Mouse (Mus musculus) embryonic facial prominence, embryonic 10.5 days (tissue): ENCODE measurements at regions not wholly inside any gene's neighbourhood (a gene's known extent, or its start where the extent isn't known, plus 50 kb on each side); places are given as distances from the start of the nearest gene placed in this dataset.

Experiments
- DNase-seq: peaks from one replicate; pipeline ENCODE4 v3.0.0-alpha.2; 2017; ENCODE audit warnings: low spot score
- H3K27ac ChIP-seq: fragments of 300-500 bp; sonication (generic); replicated peaks from 2 replicates; pipeline ENCODE4 v1.5.1; 2016; ENCODE audit warnings: mild to moderate bottlenecking
- H3K27me3 ChIP-seq: fragments of 300-500 bp; sonication (generic); replicated peaks from 2 replicates; pipeline ENCODE4 v1.6.1; 2016; ENCODE audit warnings: low read depth, mild to moderate bottlenecking; ENCODE audit not compliant: poor library complexity, severe bottlenecking
- H3K36me3 ChIP-seq: fragments of 300-500 bp; sonication (generic); replicated peaks from 2 replicates; pipeline ENCODE4 v1.6.1; 2016; ENCODE audit warnings: mild to moderate bottlenecking, moderate library complexity
- H3K4me1 ChIP-seq: fragments of 300-500 bp; sonication (generic); 2 replicates; pipeline ENCODE4 v1.6.1; 2016
- H3K4me3 ChIP-seq: fragments of 300-500 bp; sonication (generic); 2 replicates; pipeline ENCODE4 v1.5.1; 2016; ENCODE audit warnings: mild to moderate bottlenecking, moderate library complexity
- H3K9me3 ChIP-seq: fragments of 300-500 bp; sonication (generic); 2 replicates; pipeline ENCODE4 v1.6.1; 2016; ENCODE audit warnings: mild to moderate bottlenecking
- WGBS: fragments of 180-500 bp; shearing (Covaris S2); methylation state at CpG from one replicate; pipeline ENCODE4 v1.1.7; 2016; 5-methylcytosine and 5-hydroxymethylcytosine counted together

- WGBS, result 77% methylated on average over 5 of the region's 5 CpGs
- H3K36me3 ChIP-seq, result no peaks in the 10 kb centered on the region
- DNase-seq, result no peak
- no peaks in the 10 kb centered on the region for H3K4me1 ChIP-seq
- no peak overlapping the region for H3K27ac ChIP-seq
- no peaks in the 10 kb centered on the region for H3K27me3 ChIP-seq
- no peak overlapping the region for H3K4me3 ChIP-seq
- no peaks in the 10 kb centered on the region for H3K9me3 ChIP-seq
Observed at GRCm38 (mm10) chr4:66622650-66623394, 204.6 kb upstream of the Tlr4 start.

- WGBS, result 82% methylated on average over 2 of the region's 2 CpGs
- DNase-seq, result no peak
- Histone ChIP-seq H3K36me3 (no peaks in the 10 kb centered on the region), H3K4me1 (no peaks in the 10 kb centered on the region), H3K4me3 (no peak overlapping the region), H3K9me3 (no peaks in the 10 kb centered on the region), H3K27me3 (no peaks in the 10 kb centered on the region), H3K27ac (no peak overlapping the region)
Observed at GRCm38 (mm10) chr4:66618811-66619440, 208.5 kb upstream of the Tlr4 start.

- no peak for DNase-seq
- H3K4me3 ChIP-seq, result no peak overlapping the region
- 84% methylated on average over 7 of the region's 7 CpGs for WGBS
Observed at GRCm38 (mm10) chr4:66617743-66618736, 209.3 kb upstream of the Tlr4 start.

GRCm38 (mm10) chr4:66617101-66617500 lies 210.3 kb upstream of the Tlr4 start:
- H3K27me3 ChIP-seq, result no peaks in the 10 kb centered on the region
- no peak for DNase-seq
- no peak overlapping the region for H3K4me3 ChIP-seq
- H3K4me1 ChIP-seq, result no peaks in the 10 kb centered on the region
- H3K36me3 ChIP-seq, result no peaks in the 10 kb centered on the region
- H3K9me3 ChIP-seq, result no peaks in the 10 kb centered on the region
- H3K27ac ChIP-seq, result no peak overlapping the region
- 79% methylated on average over 4 of the region's 4 CpGs for WGBS

More at GRCm38 (mm10) chr4:66617743-66618736, 209.3 kb upstream of the Tlr4 start:
- Histone ChIP-seq H3K27ac (no peak overlapping the region), H3K36me3 (no peaks in the 10 kb centered on the region), H3K4me1 (no peaks in the 10 kb centered on the region), H3K9me3 (no peaks in the 10 kb centered on the region), H3K27me3 (no peaks in the 10 kb centered on the region)

- Histone ChIP-seq H3K27ac (no peak overlapping the region), H3K36me3 (no peaks in the 10 kb centered on the region), H3K27me3 (no peaks in the 10 kb centered on the region), H3K4me3 (no peak overlapping the region), H3K4me1 (no peaks in the 10 kb centered on the region), H3K9me3 (no peaks in the 10 kb centered on the region)
- no peak for DNase-seq
Observed at GRCm38 (mm10) chr4:66604849-66605248, 200.4 kb upstream of the Astn2 start.

GRCm38 (mm10) chr4:66598737-66599136 lies 194.3 kb upstream of the Astn2 start:
- DNase-seq, result no peak
- H3K9me3 ChIP-seq, result no peaks in the 10 kb centered on the region
- no peak overlapping the region for H3K27ac ChIP-seq
- no peaks in the 10 kb centered on the region for H3K36me3 ChIP-seq
- H3K4me3 ChIP-seq, result no peak overlapping the region
- H3K27me3 ChIP-seq, result no peaks in the 10 kb centered on the region
- no peaks in the 10 kb centered on the region for H3K4me1 ChIP-seq
- WGBS, result 90% methylated on average over 1 of the region's 1 CpGs

- Histone ChIP-seq H3K4me1 (no peaks in the 10 kb centered on the region), H3K36me3 (no peaks in the 10 kb centered on the region), H3K9me3 (no peaks in the 10 kb centered on the region), H3K4me3 (no peak overlapping the region), H3K27me3 (no peaks in the 10 kb centered on the region), H3K27ac (no peak overlapping the region)
- WGBS, result 66% methylated on average over 5 of the region's 5 CpGs
- DNase-seq, result no peak
Observed at GRCm38 (mm10) chr4:66586647-66587046, 182.2 kb upstream of the Astn2 start.

- no peak for DNase-seq
- H3K27me3 ChIP-seq, result no peaks in the 10 kb centered on the region
- 24% methylated on average over 3 of the region's 3 CpGs for WGBS
- no peaks in the 10 kb centered on the region for H3K9me3 ChIP-seq
- no peaks in the 10 kb centered on the region for H3K36me3 ChIP-seq
- no peak overlapping the region for H3K4me3 ChIP-seq
- no peak overlapping the region for H3K27ac ChIP-seq
- no peaks in the 10 kb centered on the region for H3K4me1 ChIP-seq
Observed at GRCm38 (mm10) chr4:66586166-66586565, 181.8 kb upstream of the Astn2 start.

- Histone ChIP-seq H3K27me3 (no peaks in the 10 kb centered on the region), H3K27ac (no peak overlapping the region), H3K9me3 (no peaks in the 10 kb centered on the region), H3K36me3 (no peaks in the 10 kb centered on the region), H3K4me1 (no peaks in the 10 kb centered on the region), H3K4me3 (no peak overlapping the region)
- no peak for DNase-seq
Observed at GRCm38 (mm10) chr4:66556936-66557335, 152.5 kb upstream of the Astn2 start.

GRCm38 (mm10) chr4:66550306-66551104 lies 146.1 kb upstream of the Astn2 start:
- Histone ChIP-seq H3K27ac (no peak overlapping the region), H3K4me1 (no peaks in the 10 kb centered on the region), H3K4me3 (no peak overlapping the region), H3K27me3 (no peaks in the 10 kb centered on the region), H3K9me3 (no peaks in the 10 kb centered on the region), H3K36me3 (no peaks in the 10 kb centered on the region)
- WGBS, result 81% methylated on average over 3 of the region's 3 CpGs
- no peak for DNase-seq

- Histone ChIP-seq H3K4me1 (no peaks in the 10 kb centered on the region), H3K9me3 (no peaks in the 10 kb centered on the region), H3K27ac (no peak overlapping the region), H3K27me3 (no peaks in the 10 kb centered on the region), H3K4me3 (no peak overlapping the region), H3K36me3 (no peaks in the 10 kb centered on the region)
- DNase-seq, result no peak
- 65% methylated on average over 4 of the region's 4 CpGs for WGBS
Observed at GRCm38 (mm10) chr4:66542833-66543436, 138.5 kb upstream of the Astn2 start.

- Histone ChIP-seq H3K9me3 (no peaks in the 10 kb centered on the region), H3K27me3 (no peaks in the 10 kb centered on the region), H3K4me3 (no peak overlapping the region), H3K27ac (no peak overlapping the region), H3K36me3 (no peaks in the 10 kb centered on the region), H3K4me1 (0 out of 2 replicates have a peak, but pooled peaks cover 3% of the 10 kb centered on the region)
- 59% methylated on average over 5 of the region's 5 CpGs for WGBS
- no peak for DNase-seq
Observed at GRCm38 (mm10) chr4:66524456-66524855, 120.0 kb upstream of the Astn2 start.
